Mouse (Mus musculus): Measurements from ENCODE around the gene Gpr25.
A peak's percentile ranks its signal among the peaks of the same experiment; 100 is the strongest.

The Gpr25 gene

DNA sequence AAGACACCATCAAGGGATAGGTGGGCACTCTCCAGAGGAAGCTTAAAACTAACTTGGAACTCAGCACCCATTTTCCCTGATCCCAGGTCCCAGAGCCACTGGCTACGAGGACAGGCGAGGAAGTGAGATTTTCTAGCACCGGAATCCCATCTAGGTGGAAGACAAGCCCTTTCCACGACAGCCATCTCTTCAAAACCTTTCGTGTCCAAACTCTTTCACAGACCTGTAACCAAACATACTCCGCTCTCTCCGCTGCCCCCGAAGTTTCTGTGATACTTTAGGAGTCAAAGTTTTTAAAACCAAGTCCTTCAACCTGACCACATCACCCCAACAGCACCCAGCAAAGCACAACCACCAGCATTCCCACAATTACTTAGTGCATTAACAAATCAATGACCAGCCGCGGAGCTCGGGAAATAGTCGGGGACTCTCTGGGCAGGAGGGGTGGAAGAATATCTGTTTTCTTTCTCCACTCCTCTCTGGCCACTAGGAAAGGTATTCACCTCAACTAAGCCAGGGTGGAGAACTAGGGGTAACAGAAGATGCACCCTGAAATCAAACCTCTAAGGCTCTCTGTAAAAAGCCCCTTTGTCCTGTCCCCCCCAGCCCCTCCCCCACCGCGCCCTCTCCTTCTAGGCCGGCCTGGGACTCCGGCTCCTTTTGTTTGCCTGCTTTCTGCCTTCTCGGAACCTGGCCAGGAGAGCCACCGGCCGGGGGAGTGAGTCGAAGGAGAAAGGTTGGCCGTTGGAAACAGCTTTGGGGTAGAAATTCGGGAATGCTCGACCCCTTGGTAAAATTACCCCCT is 27.5 kb downstream of the Gpr25 start:
- DNase-seq (ENCODE audit: low spot score) = no peak

DNA sequence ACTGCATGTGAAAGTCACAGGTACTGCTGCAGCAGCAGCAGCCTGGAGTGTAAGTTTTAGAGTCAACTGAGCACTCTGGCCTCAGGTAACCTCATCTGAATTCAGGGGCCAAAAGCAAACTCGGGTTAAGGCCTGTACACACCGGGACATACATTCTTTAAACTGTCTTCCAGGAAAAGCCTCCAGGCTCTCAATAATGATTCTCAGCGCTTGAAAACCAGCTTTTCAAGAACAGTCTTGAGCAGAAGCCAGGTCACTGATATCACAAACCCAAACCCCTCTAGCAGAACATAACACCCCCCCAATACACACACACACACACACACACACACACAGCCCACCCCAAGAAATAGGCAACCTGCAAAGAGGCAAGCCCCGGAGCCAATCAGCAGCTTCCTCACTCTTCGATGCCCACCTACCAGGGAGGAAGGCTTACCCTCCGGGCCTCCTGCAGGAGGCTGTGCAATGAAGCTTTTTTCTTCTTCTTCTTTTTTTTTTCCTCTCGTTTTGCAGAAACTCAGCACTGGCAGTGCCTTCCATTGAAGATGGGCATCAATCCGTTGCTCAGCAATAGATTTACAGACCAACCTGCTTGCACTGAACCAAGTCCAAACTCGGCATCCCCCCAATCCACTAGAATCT is 28.3 kb downstream of the Gpr25 start:
- no peak for DNase-seq (ENCODE audit: low spot score)

DNA sequence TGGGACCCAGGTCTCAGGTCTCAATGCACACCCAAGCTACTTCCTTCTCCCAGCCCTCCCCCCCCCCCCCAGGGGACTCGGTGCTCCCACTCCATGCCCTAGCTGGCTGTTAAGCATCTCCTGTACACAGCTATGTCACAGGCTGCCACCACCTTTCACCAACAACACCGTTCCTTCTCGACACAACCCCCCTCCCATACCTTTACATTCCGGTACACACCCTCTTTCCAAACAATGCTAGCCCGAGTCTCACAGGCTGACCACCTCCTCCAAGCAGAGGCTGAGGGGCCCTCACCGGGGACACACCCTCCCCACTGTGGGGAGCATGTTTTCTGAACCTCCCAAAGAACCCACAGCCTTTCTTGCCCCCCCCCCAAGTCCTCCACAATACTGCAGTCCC is 29.1 kb downstream of the Gpr25 start:
- no peak for DNase-seq (ENCODE audit: low spot score)

GRCm38 (mm10) chr1:136230201-136230600 is 30.5 kb downstream of the Gpr25 start:
- peak; percentile 60 for DNase-seq (ENCODE audit: low spot score)

GRCm38 (mm10) chr1:136229040-136229373 is 31.7 kb downstream of the Gpr25 start:
- no peak for DNase-seq (ENCODE audit: low spot score)

DNA sequence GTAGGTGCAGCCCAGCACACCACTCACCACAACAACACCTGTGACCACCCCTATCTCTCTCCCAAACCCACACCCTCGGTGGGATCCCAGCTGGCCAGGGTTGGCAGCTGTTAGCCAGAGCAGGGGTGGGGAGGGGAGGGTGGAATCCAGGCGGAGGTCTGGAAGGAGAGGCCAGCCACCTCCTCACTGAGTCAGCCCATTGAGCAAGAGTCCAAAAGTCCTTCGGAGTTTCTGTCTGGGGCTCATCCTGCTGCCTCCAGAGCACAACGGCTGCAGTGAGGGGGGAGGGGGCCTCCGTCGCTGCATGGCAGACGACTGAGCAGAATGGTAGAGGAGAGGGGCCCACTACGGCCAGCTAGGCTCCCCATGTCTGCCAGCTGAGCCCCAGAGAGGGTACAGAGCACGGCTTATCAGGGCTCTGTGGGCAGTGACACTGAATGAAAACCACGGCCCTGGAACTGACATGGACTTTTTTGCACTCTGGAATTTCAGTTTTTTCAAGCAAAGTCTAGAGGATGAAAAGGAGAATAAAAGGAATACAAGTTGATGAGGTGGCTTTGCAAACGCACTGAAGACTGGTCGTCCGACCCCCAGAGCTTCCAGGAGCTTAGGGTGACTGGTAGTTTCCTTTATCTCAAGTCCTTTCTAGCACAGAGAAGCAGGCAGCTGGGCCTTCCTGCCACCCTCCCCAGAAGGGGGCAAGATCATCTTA is 32.2 kb downstream of the Gpr25 start:
- no peak for DNase-seq (ENCODE audit: low spot score)

- DNase-seq (ENCODE audit: low spot score) = no peak
Measured at GRCm38 (mm10) chr1:136227870-136228269, 32.8 kb downstream of the Gpr25 start.

- DNase-seq (ENCODE audit: low spot score) = no peak
Measured at GRCm38 (mm10) chr1:136226626-136227025, 34.0 kb downstream of the Gpr25 start.

DNA sequence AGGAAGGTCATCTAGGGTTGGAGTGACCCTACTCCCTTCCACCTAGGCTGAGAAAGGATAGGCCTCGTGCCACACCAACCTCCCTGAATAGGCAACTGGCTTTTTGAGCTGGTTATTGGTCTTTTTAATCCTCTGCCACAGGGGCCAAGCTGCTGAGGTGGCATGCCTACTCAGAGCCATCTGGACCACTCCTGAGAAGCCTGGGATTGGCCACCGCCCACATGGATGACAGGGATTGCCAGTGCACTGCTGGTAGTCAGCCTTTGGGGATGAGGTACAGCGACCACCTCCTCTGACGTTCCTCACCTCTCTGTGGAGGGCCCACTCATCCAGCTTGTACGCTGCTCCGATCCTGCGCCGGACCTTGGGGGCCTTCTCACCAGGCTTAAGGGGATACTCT is 34.8 kb downstream of the Gpr25 start:
- no peak for DNase-seq (ENCODE audit: low spot score)

DNA sequence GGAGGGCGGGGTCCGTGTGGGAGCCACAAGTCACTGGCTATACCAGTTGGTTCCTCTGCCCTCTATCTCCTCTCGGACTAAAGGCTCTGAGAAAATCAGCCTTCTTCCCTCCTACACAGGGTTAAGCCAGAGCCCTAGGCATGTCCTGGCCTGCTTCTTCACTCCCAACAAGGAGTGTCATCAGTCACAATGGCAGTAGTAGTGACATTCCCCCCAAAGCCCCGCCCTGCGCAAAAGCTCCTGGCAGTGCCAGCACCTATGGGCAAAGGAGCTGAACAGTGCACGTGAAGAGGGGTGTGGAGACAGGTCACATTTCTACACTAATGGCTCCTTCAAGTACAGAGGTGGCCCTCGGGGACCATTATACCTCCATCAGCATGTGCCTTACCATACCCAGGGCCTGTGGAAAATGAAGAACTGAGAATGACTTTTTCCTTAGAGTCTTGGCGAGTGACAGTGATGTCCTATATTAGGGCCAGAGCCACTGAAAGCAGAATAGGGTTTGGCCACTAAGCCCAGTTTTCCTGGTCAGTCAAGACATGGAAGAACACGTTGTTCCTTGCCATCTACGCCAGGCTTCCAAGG is 36.8 kb downstream of the Gpr25 start:
- DNase-seq (ENCODE audit: low spot score) = no peak

DNA sequence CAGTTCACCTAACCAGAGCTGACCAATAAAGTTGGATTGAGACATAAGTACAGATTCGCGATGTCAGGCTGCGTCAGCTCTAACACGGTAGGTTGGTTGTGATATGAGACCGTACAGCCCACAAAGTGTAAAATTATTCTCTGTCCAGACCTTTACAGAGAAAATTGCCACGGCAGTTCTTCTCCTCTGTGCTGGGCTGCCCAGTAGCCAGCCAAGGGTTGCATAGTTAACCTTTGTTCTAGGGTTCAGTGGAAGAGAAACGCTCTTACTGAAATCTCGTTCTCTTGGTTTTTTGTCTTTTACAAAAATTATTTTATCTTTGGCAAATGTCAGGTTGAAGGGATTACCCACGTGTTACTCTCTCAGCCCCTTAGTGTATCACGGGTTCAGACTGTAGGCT is 38.3 kb downstream of the Gpr25 start:
- DNase-seq (ENCODE audit: low spot score) = no peak

- peak; percentile 45 for DNase-seq (ENCODE audit: low spot score)
Measured at GRCm38 (mm10) chr1:136220037-136220871, 40.4 kb downstream of the Gpr25 start.

DNA sequence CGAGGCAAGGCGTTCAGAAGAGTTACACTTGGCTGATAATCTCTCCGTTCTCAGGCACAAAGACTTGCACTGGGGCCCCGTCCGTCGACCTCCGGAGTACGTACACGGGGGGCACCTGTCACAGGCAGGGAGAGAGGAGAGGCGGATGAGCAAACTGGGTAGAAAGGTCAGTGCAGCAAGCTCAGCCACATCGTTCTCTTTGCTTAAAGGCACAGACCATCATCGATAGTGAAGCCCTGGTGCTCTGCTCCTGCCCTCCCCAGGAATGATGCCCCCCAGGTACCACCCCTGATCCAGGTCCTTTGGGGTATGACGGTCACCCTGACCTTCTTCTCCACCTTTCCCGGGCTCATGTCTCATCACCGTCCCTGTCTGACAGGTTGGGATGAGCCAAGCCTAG is 46.4 kb downstream of the Gpr25 start:
- no peak for DNase-seq (ENCODE audit: low spot score)

GRCm38 (mm10) chr1:136212803-136213202 is 47.9 kb downstream of the Gpr25 start, which contains the start of gene Mroh3:
Mroh3 (minus strand) TSS chr1:136212828.
- DNase-seq (ENCODE audit: low spot score) = peak; percentile 46
